ENCODE assay signal across 14 mouse cellular contexts in the genomic region with DNA sequence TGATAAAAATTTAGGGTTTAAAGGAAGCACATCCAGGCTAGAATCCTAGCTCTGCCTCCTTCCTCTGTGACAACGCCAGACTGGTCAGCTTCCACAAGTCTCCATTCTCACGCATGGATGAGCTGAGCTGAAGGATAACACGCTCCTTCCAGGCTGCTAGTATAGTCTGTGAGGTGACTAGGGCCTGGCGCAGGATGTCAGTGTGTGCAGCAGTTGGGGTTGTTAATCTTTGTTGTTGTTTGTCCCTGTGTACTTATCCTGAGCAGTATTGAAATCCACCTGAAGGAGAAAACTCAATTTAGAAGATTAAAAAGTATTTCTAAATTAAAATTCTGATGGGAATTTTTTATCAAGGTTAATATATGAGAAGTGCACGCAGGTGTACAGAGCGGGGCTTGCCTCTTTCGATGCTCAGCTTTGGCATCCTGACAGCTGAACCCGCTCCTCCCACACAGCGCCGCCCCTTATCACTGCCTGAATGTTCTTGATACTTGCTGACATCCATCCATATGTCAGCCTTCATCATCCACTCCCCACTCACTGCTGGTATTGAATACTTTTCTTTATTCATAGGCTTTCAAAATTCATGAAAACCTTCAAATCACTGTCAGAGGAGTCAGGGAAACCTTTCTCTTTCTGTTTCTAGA.
DNase-seq lines count a peak whose midpoint lies in the region; ATAC-seq lines count a peak whose summit lies in the region.
"Had no signal": no experiment of that assay in that cellular context is flagged by ENCODE, and none has a peak within 500 bp of the region (broad histone marks: within the 10 kb centered on the region; RNA-seq: fewer than 3 reads in every experiment).

No protein-coding gene starts in this region.

- H3K27me3 ChIP-seq in forebrain, embryonic 15.5 days, result no peaks in the 10 kb centered on the region
- no peaks in the 10 kb centered on the region for H3K27me3 ChIP-seq in hindbrain, embryonic 16.5 days (replicated peaks; ENCODE audit: control insufficient read depth, insufficient read depth, low read length)
- no peaks in the 10 kb centered on the region for H3K27me3 ChIP-seq in midbrain, embryonic 15.5 days (replicated peaks)
- H3K27me3 ChIP-seq in intestine, embryonic 16.5 days (replicated peaks; ENCODE audit: control insufficient read depth, insufficient read depth, low read length), result no peaks in the 10 kb centered on the region
- H3K27me3 ChIP-seq: embryonic facial prominence, embryonic 13.5 days had no signal

- ATAC-seq in forebrain, embryonic 15.5 days (replicated peaks), result peak; percentile 91
- peak; percentile 80 for ATAC-seq in hindbrain, embryonic 16.5 days
- ATAC-seq in midbrain, embryonic 15.5 days (replicated peaks), result peak; percentile 82
- ATAC-seq in intestine, embryonic 16.5 days, result no peak

- intact Hi-C loops in left cerebral cortex, postnatal 4 days (cut with DNase I), result no loop called here

- 52% methylated on average over 10 of the region's 10 CpGs for WGBS in forebrain, embryonic 15.5 days
- 59% methylated on average over 10 of the region's 10 CpGs for WGBS in hindbrain, embryonic 16.5 days
- 48% methylated on average over 10 of the region's 10 CpGs for WGBS in midbrain, embryonic 15.5 days
- WGBS in intestine, embryonic 16.5 days, result 80% methylated on average over 10 of the region's 10 CpGs

- H3K36me3 ChIP-seq in forebrain, embryonic 15.5 days, result no peaks in the 10 kb centered on the region
- no peaks in the 10 kb centered on the region for H3K36me3 ChIP-seq in hindbrain, embryonic 16.5 days (ENCODE audit: control insufficient read depth, insufficient read depth, low read length)
- no peaks in the 10 kb centered on the region for H3K36me3 ChIP-seq in midbrain, embryonic 15.5 days (replicated peaks)
- no peaks in the 10 kb centered on the region for H3K36me3 ChIP-seq in intestine, embryonic 16.5 days (ENCODE audit: control insufficient read depth, insufficient read depth, low read length)
- H3K36me3 ChIP-seq: embryonic facial prominence, embryonic 13.5 days had no signal

- H3K4me2 ChIP-seq in forebrain, embryonic 15.5 days (replicated peaks), result no peak overlapping the region
- no peak overlapping the region for H3K4me2 ChIP-seq in hindbrain, embryonic 16.5 days (ENCODE audit: low read length)
- H3K4me2 ChIP-seq in midbrain, embryonic 15.5 days, result no peak overlapping the region
- H3K4me2 ChIP-seq in intestine, embryonic 16.5 days (ENCODE audit: low read depth, low read length), result no peak overlapping the region
- H3K4me2 ChIP-seq: embryonic facial prominence, embryonic 13.5 days had no signal

- H3K9ac ChIP-seq in forebrain, embryonic 15.5 days (replicated peaks), result no peak overlapping the region
- no peak overlapping the region for H3K9ac ChIP-seq in hindbrain, embryonic 16.5 days (ENCODE audit: low read depth, low read length)
- no peak overlapping the region for H3K9ac ChIP-seq in midbrain, embryonic 15.5 days
- H3K9ac ChIP-seq in intestine, embryonic 16.5 days (ENCODE audit: low read depth, low read length), result no peak overlapping the region
- H3K9ac ChIP-seq: embryonic facial prominence, embryonic 13.5 days; liver, embryonic 14.5 days had no signal

- DNase-seq in left cerebral cortex, postnatal 4 days, result peak; percentile 56
- no peak for DNase-seq in left cerebral cortex, adult 18-20 months (ENCODE audit: low spot score in 2 of 2)
- DNase-seq in embryo, embryonic 11 days, result no peak
- DNase-seq in yolk sac, embryonic 10.5 days (ENCODE audit: low spot score), result no peak
- DNase-seq: heart, adult 18-20 months; heart, postnatal 10 days; kidney, adult 8-10 months; lung, postnatal 36 days had no signal

- H3K27ac ChIP-seq in forebrain, embryonic 15.5 days (replicated peaks), result 0 out of 2 replicates have a peak overlapping the region, but pooled peaks have one; percentile 18
- no peak overlapping the region for H3K27ac ChIP-seq in hindbrain, embryonic 16.5 days (ENCODE audit: low read depth, low read length)
- peak overlapping the region; percentile 26; the same call in 1 of the 2 replicates for H3K27ac ChIP-seq in midbrain, embryonic 15.5 days
- H3K27ac ChIP-seq in intestine, embryonic 16.5 days (ENCODE audit: low read length), result no peak overlapping the region
- H3K27ac ChIP-seq: embryonic facial prominence, embryonic 13.5 days; liver, embryonic 14.5 days had no signal

- H3K9me3 ChIP-seq in forebrain, embryonic 15.5 days, result no peaks in the 10 kb centered on the region
- H3K9me3 ChIP-seq in hindbrain, embryonic 16.5 days (ENCODE audit: control insufficient read depth, low read length), result no peaks in the 10 kb centered on the region
- H3K9me3 ChIP-seq in midbrain, embryonic 15.5 days, result no peaks in the 10 kb centered on the region
- no peaks in the 10 kb centered on the region for H3K9me3 ChIP-seq in intestine, embryonic 16.5 days (ENCODE audit: control insufficient read depth, low read length)
- H3K9me3 ChIP-seq: embryonic facial prominence, embryonic 13.5 days had no signal

- no peak overlapping the region for H3K4me3 ChIP-seq in forebrain, embryonic 15.5 days
- no peak overlapping the region for H3K4me3 ChIP-seq in hindbrain, embryonic 16.5 days (ENCODE audit: low read length)
- no peak overlapping the region for H3K4me3 ChIP-seq in midbrain, embryonic 15.5 days
- no peak overlapping the region for H3K4me3 ChIP-seq in intestine, embryonic 16.5 days (ENCODE audit: low read length)
- H3K4me3 ChIP-seq: embryonic facial prominence, embryonic 13.5 days had no signal

- peaks cover 3% of the 10 kb centered on the region; the same call in 1 of the 2 replicates for H3K4me1 ChIP-seq in forebrain, embryonic 15.5 days
- no peaks in the 10 kb centered on the region; the same call in 1 of the 2 replicates for H3K4me1 ChIP-seq in hindbrain, embryonic 16.5 days (ENCODE audit: control insufficient read depth, insufficient read depth, low read depth, low read length)
- H3K4me1 ChIP-seq in midbrain, embryonic 15.5 days, result peaks cover 7% of the 10 kb centered on the region; the same call in 1 of the 2 replicates
- H3K4me1 ChIP-seq in intestine, embryonic 16.5 days (ENCODE audit: control insufficient read depth, insufficient read depth, low read length), result no peaks in the 10 kb centered on the region
- H3K4me1 ChIP-seq: embryonic facial prominence, embryonic 13.5 days had no signal

Comparison
In these comparisons a context has a peak if more than half of its experiments do, and no peak if none do; other contexts are left out.
1. H3K27ac ChIP-seq: peak in forebrain, embryonic 15.5 days (single experiment) and midbrain, embryonic 15.5 days (single experiment); none in hindbrain, embryonic 16.5 days (single experiment) and intestine, embryonic 16.5 days (single experiment).